Mouse (Mus musculus): ENCODE results near the gene Kcnj9. TPM values are rescaled to one million over a fixed set of nuclear protein-coding genes. Genes with fewer than 3 reads are reported as not detected.

Kcnj9 gene
- total RNA-seq, 2 experiments from 2014 or later, result 38.4 to 46.7 TPM

- DNase-seq (ENCODE audit: low spot score in 2 of 2), result no peak
These were observed 6.7 kb upstream of the Kcnj9 start for GRCm38 (mm10) chr1:172335804-172336203.

DNA sequence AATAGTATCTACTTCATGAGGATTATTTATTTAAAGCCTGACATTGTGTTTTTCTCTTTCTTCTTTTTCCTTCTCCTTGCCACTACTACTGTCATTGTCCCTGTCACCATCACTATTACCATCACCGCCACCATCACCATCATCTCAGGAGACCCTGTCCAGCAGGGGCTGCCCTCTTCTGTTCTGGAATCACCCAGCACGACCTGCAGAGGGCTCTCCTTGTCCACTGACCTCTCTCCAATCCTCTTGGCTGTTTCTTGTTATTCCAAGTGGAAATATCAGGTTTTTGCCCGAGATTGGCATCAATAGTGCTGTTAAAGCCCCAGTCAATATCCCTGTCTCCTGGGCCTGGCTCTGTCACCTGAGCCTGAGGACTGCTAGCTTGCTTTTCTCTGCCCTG lies 4.4 kb upstream of the Kcnj9 start:
- DNase-seq (ENCODE audit: low spot score in 2 of 2), result no peak

GRCm38 (mm10) chr1:172332925-172333324 lies 3.8 kb upstream of the Kcnj9 start:
- no peak for DNase-seq (ENCODE audit: low spot score in 2 of 2)

GRCm38 (mm10) chr1:172331422-172331947 lies 2.4 kb upstream of the Kcnj9 start:
- DNase-seq (ENCODE audit: low spot score in 2 of 2), result no peak

- no peak for DNase-seq (ENCODE audit: low spot score in 2 of 2)
These were observed 498 bp upstream of the Kcnj9 start for GRCm38 (mm10) chr1:172329616-172330015.

DNA sequence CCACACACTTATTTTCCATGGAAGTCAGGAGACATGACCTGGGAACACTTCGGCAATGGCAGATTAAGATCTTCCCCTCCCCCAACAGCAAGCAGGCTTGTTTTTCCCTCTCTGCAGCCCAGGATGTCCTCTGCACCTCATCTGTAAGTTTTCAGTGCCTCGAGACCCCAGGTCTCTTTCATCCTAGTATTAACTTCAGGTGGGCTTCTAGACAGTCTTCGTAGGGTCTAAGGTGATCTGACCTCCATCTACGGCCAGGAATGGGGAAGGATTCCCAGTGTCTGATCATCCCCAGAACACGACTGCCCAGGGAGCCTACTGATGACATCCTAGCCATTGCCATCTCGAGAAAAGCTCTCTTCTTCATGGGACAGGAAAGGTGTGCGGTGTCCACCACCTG lies 657 bp downstream of the Kcnj9 start:
- DNase-seq (ENCODE audit: low spot score in 2 of 2), result peak in 1 of 2 experiments; percentile 27

DNA sequence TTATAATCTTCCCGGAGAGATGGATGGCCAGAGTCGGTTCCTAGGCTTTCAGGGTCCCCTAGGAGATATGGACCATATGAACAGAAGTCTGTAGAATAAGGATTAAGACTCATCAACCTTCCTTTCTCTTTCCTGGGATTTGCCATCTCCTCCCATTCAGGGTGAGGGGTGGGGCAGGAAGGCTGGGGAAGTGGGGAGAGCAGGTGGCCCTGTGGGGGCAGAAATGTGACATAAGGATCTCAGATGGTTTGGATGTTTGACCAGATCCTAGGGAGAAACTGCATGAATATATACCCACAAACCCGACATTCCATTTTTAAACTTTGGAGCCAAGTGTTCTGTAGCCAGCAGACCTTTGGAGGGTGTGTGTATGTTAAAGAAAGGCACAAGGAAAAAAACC lies 1.1 kb downstream of the Kcnj9 start:
- no peak for DNase-seq (ENCODE audit: low spot score in 2 of 2)

DNA sequence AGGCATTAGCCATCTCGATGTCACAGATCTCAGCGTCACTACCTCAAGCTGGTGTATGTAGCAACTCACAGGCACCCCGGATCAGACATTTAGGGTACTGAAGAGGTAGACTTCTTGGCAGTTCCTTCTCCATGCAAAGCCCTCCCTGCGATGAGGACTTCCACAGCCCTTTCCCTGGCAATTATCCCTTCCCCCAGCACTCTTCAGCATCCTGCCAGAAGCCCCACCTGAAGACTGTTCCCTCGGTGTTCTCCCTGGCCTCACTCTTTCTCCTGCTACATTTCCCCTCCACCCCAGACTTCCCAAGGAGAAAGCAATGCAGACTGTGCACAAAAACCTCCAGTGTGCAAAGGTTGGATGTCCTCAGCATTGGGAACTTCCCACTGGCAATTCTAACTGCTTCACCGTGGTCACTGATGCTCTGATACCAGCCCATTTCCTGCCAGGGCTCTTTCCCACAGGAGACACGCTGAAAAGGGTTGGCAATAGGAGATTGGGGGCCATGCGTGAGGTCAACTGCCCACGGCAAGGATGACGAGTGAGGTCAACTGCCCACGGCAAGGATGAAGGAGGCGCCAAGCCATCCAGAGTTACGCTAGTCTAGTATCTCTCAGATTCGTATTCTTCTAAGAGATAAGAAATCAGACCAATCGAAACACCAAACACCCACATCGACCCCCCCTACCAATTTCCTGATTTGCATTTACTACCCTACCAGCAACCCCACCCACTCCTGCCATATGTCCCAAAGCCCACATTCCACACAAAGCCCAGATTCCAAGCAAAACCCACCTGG lies 1.7 kb downstream of the Kcnj9 start:
- no peak for DNase-seq (ENCODE audit: low spot score in 2 of 2)

- DNase-seq (ENCODE audit: low spot score in 2 of 2), result no peak
These were observed 2.4 kb downstream of the Kcnj9 start for GRCm38 (mm10) chr1:172326684-172327083.

DNA sequence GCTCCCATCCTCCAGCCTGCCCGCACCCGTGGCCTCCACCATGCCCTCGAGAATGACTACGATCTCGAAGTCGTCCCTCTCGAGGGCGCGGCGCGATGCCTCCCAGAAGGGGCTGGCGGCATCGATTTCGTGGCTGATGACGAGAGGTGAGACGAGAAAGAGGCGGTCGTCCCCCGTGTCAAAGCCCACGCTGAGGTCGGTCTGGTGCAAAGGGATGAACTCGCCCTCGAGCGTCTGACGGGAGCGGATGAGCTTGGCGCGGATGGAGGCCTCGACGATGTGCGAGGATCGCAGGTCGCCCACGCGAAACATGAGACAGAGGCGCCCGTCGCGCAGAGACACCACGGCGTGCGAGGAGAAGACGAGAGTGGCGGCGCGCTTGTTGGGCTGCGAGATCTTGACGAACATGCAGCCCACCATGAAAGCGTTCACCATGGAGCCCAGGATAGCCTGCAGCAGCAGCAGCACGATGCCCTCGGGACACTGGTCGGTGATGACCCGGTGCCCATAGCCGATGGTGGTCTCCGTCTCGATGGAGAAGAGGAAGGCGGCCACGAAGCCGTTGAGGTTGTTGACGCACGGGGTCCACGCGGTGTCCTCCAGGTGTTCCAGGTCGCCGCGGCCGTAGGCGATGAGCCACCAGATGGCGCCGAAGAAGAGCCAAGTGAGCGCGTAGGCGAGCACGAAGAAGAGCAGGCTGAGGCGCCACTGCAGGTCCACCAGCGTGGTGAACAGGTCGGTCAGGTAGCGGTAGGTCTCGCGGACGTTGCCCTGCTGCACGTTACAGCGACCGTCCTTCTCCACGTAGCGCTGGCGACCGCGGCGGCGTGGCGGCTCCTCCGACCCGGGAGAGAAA lies 3.2 kb downstream of the Kcnj9 start:
- peak; percentile 65 to 79 for DNase-seq (ENCODE audit: low spot score in 2 of 2)

GRCm38 (mm10) chr1:172324725-172325124 lies 4.4 kb downstream of the Kcnj9 start:
- peak; percentile 78 to 82 for DNase-seq (ENCODE audit: low spot score in 2 of 2)

DNA sequence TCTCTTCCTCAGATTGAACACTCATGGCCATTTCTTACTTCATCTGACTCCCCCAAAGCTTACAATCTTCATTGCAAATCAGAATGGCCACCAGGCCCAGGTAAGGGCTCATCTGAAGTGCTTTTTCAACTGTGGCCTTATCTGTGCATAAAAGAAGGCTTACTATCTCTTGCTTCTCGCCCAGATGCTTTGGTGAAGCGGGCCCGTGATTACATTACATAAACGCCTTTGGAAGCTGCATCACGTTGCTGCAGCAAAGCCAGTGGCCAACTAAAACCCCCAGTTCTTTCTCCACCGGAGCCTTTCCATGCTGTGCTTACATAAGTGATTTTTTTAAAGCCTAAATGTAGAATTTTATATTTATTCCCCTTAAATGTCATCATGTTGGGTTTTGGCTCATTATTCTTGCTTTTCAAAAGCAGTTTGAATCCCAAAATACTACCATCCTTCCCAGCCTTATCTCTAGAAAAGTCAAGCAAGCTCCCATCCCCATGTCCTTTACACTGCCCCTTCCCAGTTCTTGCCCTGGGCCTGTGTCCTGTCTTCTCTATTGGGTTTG lies 5.2 kb downstream of the Kcnj9 start:
- no peak for DNase-seq (ENCODE audit: low spot score in 2 of 2)

- DNase-seq (ENCODE audit: low spot score in 2 of 2), result no peak
These were observed 5.8 kb downstream of the Kcnj9 start for GRCm38 (mm10) chr1:172323298-172323697.

DNA sequence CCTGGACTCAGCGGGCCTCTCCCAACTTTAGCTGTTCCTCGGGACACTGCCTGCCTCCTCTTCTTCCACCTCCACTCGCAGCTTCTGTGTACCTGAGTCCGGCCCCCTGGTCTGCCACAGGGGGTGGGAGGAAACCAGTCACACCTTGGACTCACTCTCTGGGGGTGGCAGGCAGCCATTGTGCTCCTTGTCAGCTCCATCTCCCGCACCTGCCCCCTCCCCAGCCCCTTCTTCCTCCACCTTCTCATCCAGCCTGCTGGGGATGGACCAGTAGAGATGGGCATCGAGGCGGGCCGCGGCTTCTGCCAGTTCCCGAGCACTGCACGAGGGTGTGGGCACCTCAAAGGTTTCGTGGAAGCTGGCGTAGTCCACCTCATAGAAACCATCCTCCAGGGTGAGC lies 6.4 kb downstream of the Kcnj9 start:
- no peak for DNase-seq (ENCODE audit: low spot score in 2 of 2)

- DNase-seq (ENCODE audit: low spot score in 2 of 2), result no peak
These were observed 9.2 kb downstream of the Kcnj9 start for GRCm38 (mm10) chr1:172319921-172320411.

- no peak for DNase-seq (ENCODE audit: low spot score in 2 of 2)
These were observed 9.8 kb downstream of the Kcnj9 start for GRCm38 (mm10) chr1:172319346-172319745.

GRCm38 (mm10) chr1:172318424-172319035 lies 10.6 kb downstream of the Kcnj9 start:
- DNase-seq (ENCODE audit: low spot score in 2 of 2), result no peak

DNA sequence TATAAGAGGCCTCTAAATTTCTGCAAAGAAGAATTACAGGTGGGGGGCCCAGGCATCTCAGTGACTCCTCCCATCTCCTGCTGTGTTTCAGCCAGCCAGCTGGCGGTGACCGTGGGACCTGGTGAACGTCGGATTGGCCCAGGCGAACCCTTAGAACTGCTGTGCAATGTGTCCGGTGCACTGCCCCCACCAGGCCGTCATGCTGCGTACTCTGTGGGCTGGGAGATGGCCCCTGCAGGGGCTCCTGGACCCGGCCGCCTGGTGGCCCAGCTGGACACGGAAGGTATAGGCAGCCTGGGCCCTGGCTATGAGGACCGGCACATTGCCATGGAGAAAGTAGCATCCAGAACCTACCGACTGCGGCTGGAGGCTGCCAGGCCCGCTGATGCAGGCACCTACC lies 11.2 kb downstream of the Kcnj9 start:
- DNase-seq (ENCODE audit: low spot score in 2 of 2), result no peak

- no peak for DNase-seq (ENCODE audit: low spot score in 2 of 2)
These were observed 11.7 kb downstream of the Kcnj9 start for GRCm38 (mm10) chr1:172317431-172317830.

- DNase-seq (ENCODE audit: low spot score in 2 of 2), result peak in 1 of 2 experiments; percentile 36
These were observed 14.2 kb downstream of the Kcnj9 start for GRCm38 (mm10) chr1:172314911-172315310.

Data from layer of hippocampus, postnatal 10 days (tissue).